Mouse (Mus musculus) T-helper 2 cell (primary cell): ENCODE results near the gene D16Ertd472e.

Experiments
- in situ Hi-C: fragments of 300-600 bp; cut with MboI, MseI; formaldehyde crosslinking; loops from one replicate; pipeline ENCODE4 v1.15.1; 2025; ENCODE audit warnings: high pct_unique_total_duplicates

The D16Ertd472e gene

DNA sequence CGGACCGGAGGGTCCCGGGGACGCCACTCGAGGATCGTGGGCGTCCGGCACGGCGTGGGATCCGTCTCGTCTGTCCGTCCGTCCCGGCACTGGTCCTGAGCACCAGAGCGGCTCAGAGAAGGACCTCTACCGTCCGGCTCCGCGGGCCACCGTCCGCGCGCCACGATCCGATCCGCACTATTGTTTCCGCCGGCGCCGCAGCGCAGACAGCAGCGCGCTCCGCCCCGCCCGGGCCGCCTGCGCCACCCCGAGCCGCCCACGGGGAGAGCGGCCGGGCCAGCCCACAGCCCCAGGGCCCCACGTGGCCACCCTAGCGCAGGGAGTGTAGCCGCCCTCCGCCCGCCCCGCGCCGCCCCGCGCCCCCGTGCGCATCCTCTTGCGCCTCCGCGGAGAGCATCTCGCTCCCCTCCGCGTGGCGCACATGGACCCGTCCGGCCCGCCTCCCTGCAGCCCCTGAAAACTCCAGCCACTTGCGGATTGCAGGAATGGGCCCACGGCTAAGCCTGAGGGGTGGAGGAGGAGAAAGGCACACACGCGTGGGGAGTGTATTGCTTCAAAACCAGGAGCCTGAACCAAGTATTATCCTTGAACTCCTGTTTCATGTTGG, at the start of gene D16Ertd472e:
Gene D16Ertd472e (minus strand): TSS at position 231 of the 607 bp plus-strand sequence.
- in situ Hi-C loops = loop anchor here (5.0 kb wide), 1 partner anchor 46 kb away; no protein-coding TSS in a partner anchor

GRCm38 (mm10) chr16:78622755-78623154, 46.2 kb upstream of the D16Ertd472e start:
- in situ Hi-C loops = loop anchor here (5.0 kb wide), 1 partner anchor 45 kb away; the partner anchor contains the start of gene D16Ertd472e

DNA sequence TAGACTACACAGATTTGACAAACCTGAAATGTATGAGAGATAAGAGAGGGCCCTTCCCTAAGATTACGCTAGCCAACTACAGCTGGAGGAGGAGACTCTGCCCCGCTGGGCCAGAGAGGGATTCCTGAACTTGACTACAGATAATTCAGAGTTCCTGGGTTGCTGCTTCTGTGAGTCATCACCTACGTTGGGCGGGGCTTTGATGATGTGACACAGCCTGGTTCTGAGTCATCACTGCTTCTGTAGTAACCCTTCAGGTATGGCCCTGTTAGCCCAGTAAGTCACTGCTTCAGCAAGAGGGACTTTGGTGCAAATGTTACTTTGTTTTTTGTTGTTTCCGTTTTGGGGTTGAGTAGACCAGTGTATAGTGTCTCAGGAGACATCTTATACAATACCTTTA, 42.9 kb upstream of the D16Ertd472e start:
- in situ Hi-C loops = no loop called here

GRCm38 (mm10) chr16:78617757-78618532, 41.4 kb upstream of the D16Ertd472e start:
- in situ Hi-C loops = no loop called here

- in situ Hi-C loops = no loop called here
These were observed 29.7 kb upstream of the D16Ertd472e start for GRCm38 (mm10) chr16:78606202-78606601.

DNA sequence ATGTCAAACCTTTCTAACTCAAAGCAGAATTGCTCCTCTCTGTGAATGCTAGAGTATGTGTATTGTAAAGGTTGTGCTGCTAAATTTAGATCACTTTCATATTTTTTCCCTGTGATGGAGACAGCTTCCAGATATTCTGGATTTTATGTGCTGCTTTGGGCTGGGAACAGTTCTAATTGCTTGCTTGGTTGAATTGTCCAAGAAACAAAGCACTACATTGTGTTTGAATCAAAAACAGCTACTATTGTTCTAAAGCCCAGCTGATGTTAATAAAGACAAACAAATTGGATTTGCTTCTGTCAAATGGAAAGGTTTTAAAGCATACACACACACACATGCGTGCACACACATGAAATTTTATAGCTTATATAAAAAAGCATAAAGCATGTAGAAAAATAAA, 22.4 kb upstream of the D16Ertd472e start:
- in situ Hi-C loops = no loop called here

DNA sequence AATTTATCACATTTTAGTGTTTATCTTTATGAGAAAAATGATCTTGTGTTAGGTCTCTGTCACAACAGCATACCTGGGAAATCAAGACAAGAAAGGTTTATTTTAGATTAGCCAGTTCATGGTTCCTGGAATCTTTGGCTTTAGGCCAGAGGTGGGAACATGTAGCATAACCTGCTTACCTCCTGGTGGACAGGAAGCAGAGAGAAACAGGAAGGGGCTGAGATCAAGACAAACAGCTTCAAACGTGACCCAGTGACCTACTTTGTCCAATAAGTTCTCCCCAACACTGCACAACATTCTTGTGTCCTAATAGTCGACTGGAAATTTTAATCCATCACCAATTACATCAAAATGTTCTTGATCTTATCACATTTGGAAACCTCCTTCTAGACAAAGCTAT, 19.9 kb upstream of the D16Ertd472e start:
- in situ Hi-C loops = no loop called here

DNA sequence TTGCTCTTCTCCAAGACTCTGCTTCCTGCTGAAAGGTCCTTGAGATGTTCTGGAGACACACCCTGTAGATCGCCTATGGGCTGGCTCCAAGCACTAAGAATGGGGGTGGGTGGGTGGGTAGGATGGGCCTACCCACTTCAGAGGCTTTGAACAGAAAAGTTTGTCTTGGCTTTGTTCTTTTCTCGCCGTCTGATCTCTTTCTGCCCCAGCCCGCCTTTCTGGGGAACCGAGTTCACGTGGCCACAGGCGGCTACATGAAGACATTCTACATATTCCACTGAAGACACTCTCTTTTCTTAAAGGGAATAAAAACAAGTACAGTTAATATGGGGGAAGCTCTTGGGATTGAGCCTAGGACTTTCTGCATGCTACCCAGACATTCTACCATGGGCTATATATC, 19.3 kb upstream of the D16Ertd472e start:
- in situ Hi-C loops = no loop called here

DNA sequence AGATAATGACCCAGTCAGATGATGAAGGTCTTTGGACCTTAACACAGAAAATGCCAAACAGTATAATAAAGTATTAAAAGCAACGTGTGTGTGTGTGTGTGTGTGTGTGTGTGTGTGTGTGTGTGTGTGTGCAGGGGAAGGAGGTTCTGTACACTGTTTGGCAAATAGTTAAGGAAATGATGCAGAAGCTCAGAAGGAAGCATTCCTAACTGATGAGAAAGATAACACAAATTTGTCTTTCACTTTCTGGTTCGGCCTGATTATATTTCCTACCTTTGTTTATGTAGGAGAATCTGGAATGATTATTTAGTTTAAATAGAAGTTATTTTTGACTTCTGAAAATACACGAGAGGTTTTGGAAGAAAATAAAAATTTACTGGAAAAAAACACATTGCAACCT, 17.6 kb upstream of the D16Ertd472e start:
- in situ Hi-C loops = no loop called here

DNA sequence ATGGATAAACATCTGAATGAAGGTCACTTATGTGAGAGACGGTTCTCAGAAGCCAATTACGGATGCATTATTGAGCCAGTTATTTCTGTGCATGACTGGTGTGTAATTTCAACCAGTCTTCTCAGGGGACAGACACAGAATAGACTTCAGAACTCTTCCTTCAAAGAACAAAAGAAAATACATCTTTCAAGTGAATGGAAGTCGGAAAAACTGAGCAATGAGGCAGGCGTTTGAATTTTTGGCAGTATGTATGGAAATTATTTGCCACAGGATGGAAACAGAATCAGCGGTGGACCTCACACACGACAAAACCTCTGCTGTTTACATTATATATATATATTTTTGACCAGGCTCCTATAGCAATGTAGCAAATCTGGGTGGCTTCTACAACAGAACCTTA, 14.6 kb upstream of the D16Ertd472e start:
- in situ Hi-C loops = no loop called here

DNA sequence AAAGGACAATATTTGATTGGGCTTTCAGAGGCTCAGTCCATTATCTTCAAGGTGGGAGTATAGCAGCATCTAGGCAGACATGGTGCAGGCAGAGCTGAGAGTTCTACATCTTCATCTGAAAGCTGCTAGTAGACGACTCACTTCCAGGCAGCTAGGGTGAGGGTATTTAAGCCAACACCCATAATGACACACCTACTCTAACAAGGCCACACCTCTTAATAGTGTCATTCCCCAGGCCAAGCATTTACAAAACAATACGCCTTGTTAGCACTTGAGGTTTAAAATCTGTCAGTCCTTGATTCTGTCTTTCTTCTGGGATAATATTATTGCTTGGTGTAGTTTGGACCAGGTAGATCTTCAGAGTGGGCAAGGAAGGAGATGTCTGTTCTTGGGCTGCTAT, 12.3 kb upstream of the D16Ertd472e start:
- in situ Hi-C loops = no loop called here

- in situ Hi-C loops = no loop called here
These were observed 10.1 kb upstream of the D16Ertd472e start for GRCm38 (mm10) chr16:78586621-78587020.

GRCm38 (mm10) chr16:78585664-78586397, 9.3 kb upstream of the D16Ertd472e start:
- in situ Hi-C loops = no loop called here

DNA sequence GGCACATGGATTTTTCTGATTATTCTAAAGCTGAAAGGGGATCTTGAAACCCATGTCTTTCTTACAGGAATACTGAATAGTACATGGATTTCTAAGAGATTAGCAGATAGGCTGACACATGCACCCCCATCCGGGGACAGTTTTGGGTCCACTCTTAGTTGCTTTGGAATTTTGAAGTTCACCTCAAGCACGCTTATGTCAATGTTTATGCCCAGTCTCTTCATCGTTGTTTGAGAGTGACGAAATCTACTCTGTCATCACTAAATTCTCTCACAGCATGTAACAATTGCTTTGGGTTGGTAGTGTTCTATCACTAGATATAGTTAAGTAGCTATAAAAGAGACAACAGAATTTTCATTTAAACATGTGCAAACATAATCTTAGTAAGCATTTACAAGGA, 8.7 kb upstream of the D16Ertd472e start:
- in situ Hi-C loops = no loop called here

DNA sequence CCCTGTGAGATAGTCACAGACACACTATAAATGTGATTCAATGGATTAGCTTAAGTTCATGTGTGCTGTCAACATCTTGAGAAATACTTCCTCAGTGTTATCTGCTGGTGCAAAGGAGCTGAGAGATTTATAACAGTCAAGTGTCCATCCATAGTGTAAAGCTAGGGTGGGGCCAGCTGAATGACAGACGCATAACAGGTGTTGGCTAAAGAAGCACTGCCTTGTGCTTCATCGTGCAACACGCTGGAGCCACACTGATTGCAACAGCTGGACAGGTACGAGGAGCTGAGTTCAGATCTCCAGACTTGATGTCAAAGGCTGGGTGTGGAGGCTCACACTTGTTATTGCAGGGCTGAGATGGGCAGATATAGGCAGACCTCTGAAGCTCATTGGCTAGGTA, 7.5 kb upstream of the D16Ertd472e start:
- in situ Hi-C loops = no loop called here

GRCm38 (mm10) chr16:78580387-78580786, 3.9 kb upstream of the D16Ertd472e start:
- in situ Hi-C loops = no loop called here

GRCm38 (mm10) chr16:78579386-78579785, 2.9 kb upstream of the D16Ertd472e start:
- in situ Hi-C loops = loop anchor here (5.0 kb wide), 1 partner anchor 43 kb away; no protein-coding TSS in a partner anchor

GRCm38 (mm10) chr16:78577085-78577671, 670 bp upstream of the D16Ertd472e start:
- in situ Hi-C loops = loop anchor here (5.0 kb wide), 1 partner anchor 45 kb away; no protein-coding TSS in a partner anchor

DNA sequence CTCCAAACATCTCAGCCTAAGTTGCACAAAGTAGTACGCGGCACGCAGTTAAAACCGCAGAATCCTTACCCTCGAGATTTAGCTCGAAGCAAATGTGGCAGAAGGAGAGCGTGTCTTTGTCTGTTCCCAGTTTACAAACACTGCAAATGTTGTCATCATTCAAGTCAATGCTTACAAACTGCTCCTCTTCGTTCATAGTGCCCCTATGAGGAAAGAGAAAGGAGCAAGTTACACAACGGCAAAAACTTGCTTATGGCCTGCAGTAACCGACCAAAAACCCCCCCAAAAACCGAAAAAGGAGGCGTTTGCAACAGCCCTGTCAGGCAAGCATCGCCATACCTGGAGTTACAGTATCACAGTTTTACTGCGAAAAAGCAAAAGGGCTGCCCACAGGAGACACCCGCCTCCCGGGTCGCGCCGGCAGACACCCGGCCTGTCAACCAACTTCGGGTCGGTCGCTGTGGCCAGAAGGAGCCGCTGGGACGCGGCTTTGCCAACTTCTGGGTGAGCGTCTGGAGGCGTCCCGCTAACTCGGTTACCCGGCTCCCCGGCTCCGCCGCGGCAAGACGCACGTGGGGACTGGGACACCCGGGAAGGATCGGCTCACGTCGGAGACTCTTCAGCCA, 543 bp downstream of the D16Ertd472e start:
- in situ Hi-C loops = loop anchor here (5.0 kb wide), 1 partner anchor 46 kb away; no protein-coding TSS in a partner anchor

- in situ Hi-C loops = loop anchor here (5.0 kb wide), 1 partner anchor 47 kb away; no protein-coding TSS in a partner anchor
These were observed 1.2 kb downstream of the D16Ertd472e start for GRCm38 (mm10) chr16:78575190-78575851.

- in situ Hi-C loops = no loop called here
These were observed 2.3 kb downstream of the D16Ertd472e start for GRCm38 (mm10) chr16:78574241-78574640.
